Mouse (Mus musculus) ES-Bruce4 (cell line): ENCODE measurements around the gene Ephb3.

ENCODE experiments used
- CTCF ChIP-seq: IDR thresholded peaks from one replicate; pipeline ENCODE4 v1.8.1; 2011; ENCODE audit warnings: low read depth, low read length
- EP300 ChIP-seq: IDR thresholded peaks from 2 replicates; pipeline ENCODE4 v1.6.1; 2011; ENCODE audit warnings: low read depth, low read length; ENCODE audit not compliant: insufficient read depth
- POLR2A ChIP-seq: IDR thresholded peaks from one replicate; pipeline ENCODE4 v1.8.1; 2011; ENCODE audit warnings: low read length; ENCODE audit not compliant: insufficient read depth

GRCm38 (mm10) chr16:21256514-21257305, 52.2 kb downstream of the Ephb3 start:
- TF ChIP-seq POLR2A (no peak), CTCF (no peak), EP300 (no peak)
